Mouse (Mus musculus) embryonic facial prominence, embryonic 14.5 days (tissue): ENCODE measurements around the gene Kcnh2. TPM values are rescaled to one million over a fixed set of nuclear protein-coding genes. Genes with fewer than 3 reads are reported as not detected.

Source experiments
- ATAC-seq: fragments of 200-750 bp; cut with Nextera tagmentation; 2 replicates; pipeline ENCODE4 v1.8.0; 2017; ENCODE audit warnings: low read depth, moderate number of reproducible peaks, moderate TSS enrichment
- DNase-seq: peaks from one replicate; pipeline ENCODE4 v3.0.0-alpha.2; 2015; ENCODE audit warnings: low spot score
- H3K27ac ChIP-seq: fragments of 300-500 bp; sonication (generic); replicated peaks from 2 replicates; pipeline ENCODE4 v1.5.1; 2014; ENCODE audit warnings: low read depth, mild to moderate bottlenecking, low read length, moderate library complexity
- H3K27me3 ChIP-seq: fragments of 300-500 bp; sonication (generic); replicated peaks from 2 replicates; pipeline ENCODE4 v1.6.1; 2014; ENCODE audit warnings: low read length; ENCODE audit not compliant: control insufficient read depth, insufficient read depth
- H3K36me3 ChIP-seq: fragments of 300-500 bp; sonication (generic); 2 replicates; pipeline ENCODE4 v1.6.1; 2014; ENCODE audit warnings: low read length, mixed read lengths; ENCODE audit not compliant: control insufficient read depth, insufficient read depth
- H3K4me1 ChIP-seq: fragments of 300-500 bp; sonication (generic); 2 replicates; pipeline ENCODE4 v1.6.1; 2014; ENCODE audit warnings: antibody characterized with exemption, low read length; ENCODE audit not compliant: control insufficient read depth, insufficient read depth
- H3K4me2 ChIP-seq: fragments of 300-500 bp; sonication (generic); 2 replicates; pipeline ENCODE4 v1.6.1; 2014; ENCODE audit warnings: low read depth, mild to moderate bottlenecking, low read length, moderate library complexity, mixed read lengths
- H3K4me3 ChIP-seq: fragments of 300-500 bp; sonication (generic); 2 replicates; pipeline ENCODE4 v1.5.1; 2014; ENCODE audit warnings: low read depth, mild to moderate bottlenecking, low read length
- H3K9ac ChIP-seq: fragments of 300-500 bp; sonication (generic); 2 replicates; pipeline ENCODE4 v1.6.1; 2014; ENCODE audit warnings: low read depth, mild to moderate bottlenecking, low read length, moderate library complexity, mixed read lengths
- H3K9me3 ChIP-seq: fragments of 300-500 bp; sonication (generic); 2 replicates; pipeline ENCODE4 v1.6.1; 2016; ENCODE audit warnings: low read length; ENCODE audit not compliant: control insufficient read depth
- WGBS: fragments of 180-500 bp; shearing (Covaris S2); extraction: QIAGEN DNeasy Blood & Tissue Kit; methylation state at CpG from one replicate; pipeline ENCODE4 v1.1.7; 2014; 5-methylcytosine and 5-hydroxymethylcytosine counted together
- polyA plus RNA-seq: library from polyadenylated mRNA; unstranded; fragments of >200 nt; fragmentation: Nextera tagmentation; extraction: Ambion mirVana; gene quantifications from 2 replicates; pipeline ENCODE4 v1.2.1, GENCODE M21; 2014

Gene Kcnh2
- polyA plus RNA-seq, 1 experiment from 2014 or later = 7.6 TPM

- H3K36me3 ChIP-seq = no peaks in the 10 kb centered on the region
- WGBS = 70% methylated on average over 7 of the region's 7 CpGs
Measured at GRCm38 (mm10) chr5:24308621-24309020, 42.8 kb downstream of the Kcnh2 start.

GRCm38 (mm10) chr5:24307118-24307777, 44.2 kb downstream of the Kcnh2 start:
- no peaks in the 10 kb centered on the region for H3K27me3 ChIP-seq
- H3K36me3 ChIP-seq = no peaks in the 10 kb centered on the region
- peak; percentile 63; the same call in 1 of the 2 replicates for ATAC-seq
- no peak overlapping the region for H3K27ac ChIP-seq
- H3K4me1 ChIP-seq = no peaks in the 10 kb centered on the region
- H3K9me3 ChIP-seq = peaks cover 6% of the 10 kb centered on the region; the same call in 1 of the 2 replicates
- H3K9ac ChIP-seq = no peak overlapping the region
- H3K4me2 ChIP-seq = no peak overlapping the region
- peak; percentile 71 for DNase-seq
- no peak overlapping the region for H3K4me3 ChIP-seq
- 46% methylated on average over 5 of the region's 5 CpGs for WGBS

More at GRCm38 (mm10) chr5:24308621-24309020, 42.8 kb downstream of the Kcnh2 start:
- DNase-seq (no peak), ATAC-seq (no peak)
- H3K9ac ChIP-seq = no peak overlapping the region
- peaks cover 11% of the 10 kb centered on the region; the same call in 1 of the 2 replicates for H3K9me3 ChIP-seq
- H3K27ac ChIP-seq = no peak overlapping the region
- no peak overlapping the region for H3K4me2 ChIP-seq
- H3K4me1 ChIP-seq = no peaks in the 10 kb centered on the region
- H3K27me3 ChIP-seq = no peaks in the 10 kb centered on the region
- no peak overlapping the region for H3K4me3 ChIP-seq

DNA sequence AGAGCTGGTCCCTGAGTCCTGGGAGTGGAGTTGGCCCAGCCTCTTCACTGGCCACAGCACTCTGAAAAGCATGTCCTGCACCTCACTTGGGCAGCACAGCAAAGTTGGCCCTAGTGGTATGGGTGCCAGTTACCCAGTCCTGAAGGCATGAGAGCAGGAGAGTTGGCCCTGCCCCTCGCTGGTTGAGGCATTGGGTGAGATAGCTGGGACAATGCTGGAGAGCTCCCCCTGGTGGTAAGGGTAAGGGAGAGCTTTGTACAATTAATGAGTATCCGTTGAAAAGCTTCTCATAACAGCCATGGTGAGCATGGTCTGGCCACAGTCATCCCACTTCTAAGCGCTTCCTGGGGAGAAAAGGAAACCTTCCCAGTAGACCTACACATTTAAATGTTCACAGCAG, 48.2 kb downstream of the Kcnh2 start:
- no peak for ATAC-seq
- H3K36me3 ChIP-seq = no peaks in the 10 kb centered on the region
- no peaks in the 10 kb centered on the region for H3K27me3 ChIP-seq
- H3K4me2 ChIP-seq = no peak overlapping the region
- no peak overlapping the region for H3K27ac ChIP-seq
- no peak overlapping the region for H3K9ac ChIP-seq
- 58% methylated on average over 3 of the region's 3 CpGs for WGBS
- no peak for DNase-seq
- H3K4me1 ChIP-seq = no peaks in the 10 kb centered on the region
- no peak overlapping the region for H3K4me3 ChIP-seq
- peaks cover 6% of the 10 kb centered on the region; the same call in 1 of the 2 replicates for H3K9me3 ChIP-seq

GRCm38 (mm10) chr5:24299845-24300589, 51.4 kb downstream of the Kcnh2 start:
- 0 out of 2 replicates have a peak, but pooled peaks cover 1% of the 10 kb centered on the region for H3K9me3 ChIP-seq
- no peak overlapping the region for H3K9ac ChIP-seq
- ATAC-seq = no peak
- H3K4me3 ChIP-seq = no peak overlapping the region
- H3K36me3 ChIP-seq = no peaks in the 10 kb centered on the region
- H3K27me3 ChIP-seq = no peaks in the 10 kb centered on the region
- no peak overlapping the region for H3K27ac ChIP-seq
- WGBS = 54% methylated on average over 5 of the region's 5 CpGs
- H3K4me1 ChIP-seq = no peaks in the 10 kb centered on the region
- no peak for DNase-seq
- H3K4me2 ChIP-seq = no peak overlapping the region

DNA sequence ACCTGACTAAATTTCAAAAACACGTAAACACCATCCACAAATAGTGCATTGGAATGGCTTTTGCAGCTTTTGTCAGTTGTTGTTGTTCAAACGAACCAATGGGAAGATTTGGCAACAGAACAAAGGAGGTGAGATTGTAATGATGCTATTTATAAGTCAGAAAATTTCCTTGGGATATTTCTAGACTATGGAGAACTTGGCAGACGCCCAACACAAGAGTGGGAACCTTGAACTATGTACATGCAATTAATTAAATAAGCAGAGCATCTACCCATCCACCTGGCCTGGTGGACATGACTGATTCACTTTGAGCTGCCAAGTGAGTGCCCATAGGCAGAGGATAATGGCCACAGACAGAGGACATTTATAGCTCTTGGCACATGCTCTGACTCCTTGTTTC, 59.5 kb downstream of the Kcnh2 start:
- DNase-seq (peak; percentile 8), ATAC-seq (no peak)
- H3K27ac ChIP-seq = no peak overlapping the region
- H3K9ac ChIP-seq = no peak overlapping the region
- H3K9me3 ChIP-seq = peaks cover 8% of the 10 kb centered on the region; the same call in 1 of the 2 replicates
- H3K4me1 ChIP-seq = no peaks in the 10 kb centered on the region
- WGBS = 61% methylated on average over 3 of the region's 3 CpGs
- no peak overlapping the region for H3K4me3 ChIP-seq
- no peak overlapping the region for H3K4me2 ChIP-seq
- no peaks in the 10 kb centered on the region for H3K27me3 ChIP-seq
- H3K36me3 ChIP-seq = no peaks in the 10 kb centered on the region

GRCm38 (mm10) chr5:24286221-24286970, 65.0 kb downstream of the Kcnh2 start:
- 77% methylated on average over 7 of the region's 7 CpGs for WGBS
- ATAC-seq = no peak
- no peaks in the 10 kb centered on the region for H3K27me3 ChIP-seq
- no peak for DNase-seq
- H3K9me3 ChIP-seq = no peaks in the 10 kb centered on the region
- H3K27ac ChIP-seq = no peak overlapping the region
- no peak overlapping the region for H3K4me2 ChIP-seq
- H3K36me3 ChIP-seq = no peaks in the 10 kb centered on the region
- no peak overlapping the region for H3K4me3 ChIP-seq
- H3K4me1 ChIP-seq = no peaks in the 10 kb centered on the region
- H3K9ac ChIP-seq = no peak overlapping the region

- Histone ChIP-seq H3K36me3 (no peaks in the 10 kb centered on the region), H3K27me3 (no peaks in the 10 kb centered on the region), H3K9me3 (no peaks in the 10 kb centered on the region), H3K4me1 (no peaks in the 10 kb centered on the region), H3K27ac (no peak overlapping the region), H3K9ac (no peak overlapping the region), H3K4me2 (no peak overlapping the region), H3K4me3 (no peak overlapping the region)
- no peak for DNase-seq
- WGBS = 84% methylated on average over 6 of the region's 6 CpGs
- no peak for ATAC-seq
Measured at GRCm38 (mm10) chr5:24284145-24284544, 67.3 kb downstream of the Kcnh2 start.

- DNase-seq (no peak), ATAC-seq (no peak)
- no peaks in the 10 kb centered on the region for H3K4me1 ChIP-seq
- H3K9ac ChIP-seq = no peak overlapping the region
- 71% methylated on average over 5 of the region's 5 CpGs for WGBS
- no peaks in the 10 kb centered on the region for H3K36me3 ChIP-seq
- H3K27me3 ChIP-seq = no peaks in the 10 kb centered on the region
- H3K27ac ChIP-seq = no peak overlapping the region
- no peaks in the 10 kb centered on the region for H3K9me3 ChIP-seq
- no peak overlapping the region for H3K4me2 ChIP-seq
- no peak overlapping the region for H3K4me3 ChIP-seq
Measured at GRCm38 (mm10) chr5:24283181-24283580, 68.2 kb downstream of the Kcnh2 start.
